Mouse (Mus musculus) heart, postnatal 14 days (tissue): Measurements from ENCODE around the gene Sult1a1. TPM values are rescaled to one million over a fixed set of nuclear protein-coding genes. Genes with fewer than 3 reads are reported as not detected.

Experiments
- DNase-seq, 2 experiments: peaks; one replicate each; pipeline ENCODE4 v3.0.0; 2021 to 2022
- intact Hi-C: fragments of 180-260 bp; cut with DNase I; formaldehyde crosslinking; loops from one replicate; pipeline ENCODE4 v1.15.1; 2025
- total RNA-seq, 2 experiments: library from RNA; stranded (reverse); gene quantifications; 2 replicates each; pipeline ENCODE4 v1.2.3; 2021

Gene Sult1a1
- total RNA-seq, 2 experiments from 2014 or later: 38.6 to 43.2 TPM

GRCm38 (mm10) chr7:126630824-126631518 lies 45.3 kb downstream of the Sult1a1 start, which contains the start of gene Nupr1:
TSS of gene Nupr1 (minus strand) at chr7:126630861.
- no peak for DNase-seq
- intact Hi-C loops: no loop called here

DNA sequence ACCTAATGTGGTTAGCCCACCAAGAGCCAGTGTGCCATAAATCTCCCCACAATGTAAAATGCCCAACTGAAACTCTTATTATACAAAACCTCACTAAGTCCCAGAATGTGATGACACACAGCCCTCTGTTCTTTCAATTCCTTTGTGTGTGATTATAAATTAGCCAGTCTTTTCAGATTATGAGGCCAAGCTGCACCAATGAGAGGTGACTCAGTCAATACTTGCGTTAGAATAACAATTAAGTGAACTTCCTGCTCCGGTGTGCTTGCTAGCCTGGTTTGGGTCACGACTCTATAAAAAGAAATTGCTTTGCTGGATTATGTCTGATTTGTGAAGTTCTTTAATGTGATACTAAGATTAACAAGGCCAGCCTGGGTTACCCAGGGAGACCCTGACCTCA lies 46.3 kb downstream of the Sult1a1 start:
- no peak for DNase-seq
- intact Hi-C loops: no loop called here

DNA sequence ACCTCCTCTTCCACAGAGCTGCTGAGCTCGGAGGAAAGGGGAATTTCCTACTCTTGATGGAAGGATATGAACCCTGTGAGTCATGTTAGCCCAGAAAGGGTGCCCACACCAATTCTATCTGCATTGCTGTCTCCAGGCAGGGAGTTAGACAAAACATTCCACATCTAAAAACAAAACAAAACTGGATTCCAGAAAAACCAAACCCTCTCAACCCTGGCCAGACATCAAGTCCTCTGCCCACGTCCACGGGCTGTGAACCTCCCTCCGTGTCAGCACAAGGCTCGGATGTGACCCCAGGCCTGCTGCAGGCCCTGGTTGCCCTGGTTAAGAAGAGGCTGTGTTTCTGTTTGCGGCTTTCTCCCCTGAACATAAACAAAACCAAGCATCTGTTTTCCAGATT lies 48.1 kb downstream of the Sult1a1 start:
- intact Hi-C loops: no loop called here
- DNase-seq: no peak

- intact Hi-C loops: no loop called here
- DNase-seq: no peak
These were observed 50.2 kb downstream of the Sult1a1 start for GRCm38 (mm10) chr7:126625807-126626600.

- intact Hi-C loops: no loop called here
- peak; percentile 82 to 83 for DNase-seq
These were observed 50.9 kb downstream of the Sult1a1 start for GRCm38 (mm10) chr7:126625369-126625768.

DNA sequence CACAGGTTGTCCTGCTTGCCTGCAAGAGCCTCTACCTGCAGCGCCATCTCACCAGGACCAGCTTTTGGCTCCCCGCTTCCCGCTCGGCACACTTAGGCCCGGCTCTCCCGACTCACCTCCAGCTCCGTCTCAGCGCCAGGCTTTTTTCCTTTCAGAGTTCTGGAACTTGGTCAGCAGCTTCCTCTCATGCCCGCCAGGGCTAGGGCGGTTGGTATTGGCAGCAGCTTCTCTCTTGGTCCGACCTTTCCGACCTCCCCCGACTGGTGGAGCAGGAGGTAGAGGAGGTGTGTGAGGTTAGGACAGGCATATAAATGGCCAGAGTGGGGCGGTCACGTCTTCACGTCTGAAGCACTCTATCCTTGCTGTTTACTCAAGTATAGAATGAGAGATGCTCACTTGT lies 51.5 kb downstream of the Sult1a1 start:
- intact Hi-C loops: no loop called here
- DNase-seq: no peak

- intact Hi-C loops: no loop called here
- DNase-seq: no peak
These were observed 52.9 kb downstream of the Sult1a1 start for GRCm38 (mm10) chr7:126623381-126623780.

Other genes with a start within 250 kb of the Sult1a1 start
- 1 to 10 TPM; 7.7 TPM for gene Rabep2, start 247.7 kb downstream of the Sult1a1 start, total RNA-seq
- gene Atp2a1, start 213.3 kb downstream of the Sult1a1 start, total RNA-seq: under 1 TPM; 0.48 to 0.49 TPM
- 10 to 100 TPM; 44.3 to 44.8 TPM for gene Sh2b1, start 201.0 kb downstream of the Sult1a1 start, total RNA-seq
- gene Tufm, start 189.1 kb downstream of the Sult1a1 start, total RNA-seq: 100 to 1,000 TPM; 291 to 309 TPM
- 10 to 100 TPM; 44.6 to 47.1 TPM for gene Atxn2l, start 173.0 kb downstream of the Sult1a1 start, total RNA-seq
- gene Eif3c, start 110.0 kb downstream of the Sult1a1 start, total RNA-seq: 100 to 1,000 TPM; 138 to 140 TPM
- gene Apobr, start 91.5 kb downstream of the Sult1a1 start, total RNA-seq: 1 to 10 TPM in 1 of 2 experiments, under 1 TPM in 1; 0.65 to 1.7 TPM
- 10 to 100 TPM; 13.2 to 13.3 TPM for gene Cln3, start 90.6 kb downstream of the Sult1a1 start, total RNA-seq
- gene Il27, start 81.5 kb downstream of the Sult1a1 start, total RNA-seq: not detected
- gene Nupr1, start 45.6 kb downstream of the Sult1a1 start, total RNA-seq: 1 to 10 TPM; 8.7 to 9.2 TPM
- gene Sgf29, start 27.1 kb downstream of the Sult1a1 start, total RNA-seq: 10 to 100 TPM; 24.6 to 28.6 TPM
- 10 to 100 TPM; 49.2 to 51.2 TPM for gene Bola2, start 19.0 kb upstream of the Sult1a1 start, total RNA-seq
- gene Slx1b, start 19.4 kb upstream of the Sult1a1 start, total RNA-seq: 1 to 10 TPM; 5.7 to 7.7 TPM
- 10 to 100 TPM in 1 of 2 experiments, 1 to 10 TPM in 1; 8.8 to 28.1 TPM for gene Coro1a, start 31.4 kb upstream of the Sult1a1 start, total RNA-seq
- 10 to 100 TPM; 69.8 to 77.4 TPM for gene Mapk3, start 83.2 kb upstream of the Sult1a1 start, total RNA-seq
- gene Gdpd3, start 89.9 kb upstream of the Sult1a1 start, total RNA-seq: 1 to 10 TPM; 3.1 to 3.8 TPM
- 10 to 100 TPM; 62.9 to 77.1 TPM for gene Ypel3, start 100.5 kb upstream of the Sult1a1 start, total RNA-seq
- under 1 TPM; 0.44 to 0.62 TPM for gene Tbx6, start 105.1 kb upstream of the Sult1a1 start, total RNA-seq
- gene Ppp4c, start 116.1 kb upstream of the Sult1a1 start, total RNA-seq: 10 to 100 TPM; 38.8 to 49.6 TPM
- 10 to 100 TPM; 12.9 to 13.7 TPM for gene Fam57b, start 121.2 kb upstream of the Sult1a1 start, total RNA-seq
- not detected for gene 4930451I11Rik, start 155.2 kb upstream of the Sult1a1 start, total RNA-seq
- gene Doc2a, start 171.0 kb upstream of the Sult1a1 start, total RNA-seq: not detected
- gene Hirip3, start 185.5 kb upstream of the Sult1a1 start, total RNA-seq: 1 to 10 TPM; 5.4 to 7.4 TPM
- gene Ino80e, start 185.9 kb upstream of the Sult1a1 start, total RNA-seq: 10 to 100 TPM; 21.2 to 21.4 TPM
- gene Taok2, start 208.3 kb upstream of the Sult1a1 start, total RNA-seq: 10 to 100 TPM; 61.4 to 61.7 TPM
- 10 to 100 TPM; 10.9 to 13.0 TPM for gene Tmem219, start 246.5 kb upstream of the Sult1a1 start, total RNA-seq